Mouse (Mus musculus) T-helper 17 cell (primary cell): ENCODE results near the gene Zfp94.
"Not testable (repeated sequence)": the region's sequence is repeated elsewhere in the genome, so short reads cannot be mapped to it uniquely, and the experiment has no call there.

ENCODE experiments used
- in situ Hi-C, 2 experiments: fragments of 300-600 bp; cut with MboI, MseI; formaldehyde crosslinking; loops; 1 replicate in 1 of 2; 2 replicates in 1 of 2; pipeline ENCODE4 v1.15.1; 2025; ENCODE audit warnings: high pct_unique_total_duplicates in 2 of 2

Zfp94 gene

DNA sequence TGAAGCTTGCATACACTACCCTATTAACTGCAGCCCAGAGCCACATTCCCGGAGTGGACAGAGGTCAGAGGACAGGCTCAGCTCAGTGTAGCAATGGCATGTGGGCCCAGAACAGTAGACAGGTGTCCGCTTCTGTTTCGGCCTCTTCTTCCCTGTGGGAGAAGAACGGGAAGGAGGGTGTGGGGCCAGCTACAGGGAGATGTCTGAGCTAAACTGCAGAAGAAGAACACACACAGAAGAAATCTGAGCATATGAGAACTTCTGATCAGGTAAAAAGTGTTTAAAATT is 35.7 kb downstream of the Zfp94 start:
- in situ Hi-C loops = no loop called here

DNA sequence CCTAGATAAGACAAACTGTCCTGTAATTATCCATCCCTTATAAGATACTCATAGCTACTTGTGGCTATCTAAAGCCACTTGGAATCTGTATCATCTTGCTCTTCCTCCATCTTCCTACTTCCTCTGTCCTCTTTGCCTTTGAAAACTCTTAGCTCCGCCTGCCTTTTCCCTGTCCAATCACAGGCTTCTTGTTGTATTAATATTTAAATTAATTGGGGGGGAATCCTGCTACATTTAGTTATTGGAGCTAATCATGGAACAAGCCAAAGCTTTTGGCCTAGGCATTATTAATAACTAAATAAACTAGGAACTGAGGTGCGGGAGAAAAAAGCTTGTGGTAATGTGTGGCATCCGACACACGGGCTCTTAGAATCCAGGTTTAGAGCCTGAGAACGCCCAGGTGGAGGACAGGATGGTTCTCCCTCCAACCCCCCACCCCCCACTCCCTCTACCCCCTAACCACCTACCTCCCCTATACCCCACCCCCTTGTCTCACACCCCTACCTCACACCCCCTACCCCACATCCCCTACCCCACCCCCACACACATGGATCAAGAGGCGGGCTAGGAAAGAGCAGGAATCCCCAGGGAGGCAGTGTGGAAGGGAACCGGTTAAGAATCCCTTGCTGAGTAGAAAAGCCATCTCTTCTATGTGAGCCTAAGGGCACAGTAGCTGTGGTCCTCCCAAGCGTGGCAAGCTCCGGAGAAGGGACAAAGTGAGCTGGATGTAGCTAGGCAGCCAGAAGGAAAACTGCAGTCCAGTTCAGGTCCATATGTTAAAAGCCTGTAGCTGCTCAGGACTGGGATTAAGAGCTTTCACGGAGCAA is 36.2 kb downstream of the Zfp94 start:
- in situ Hi-C loops = no loop called here

DNA sequence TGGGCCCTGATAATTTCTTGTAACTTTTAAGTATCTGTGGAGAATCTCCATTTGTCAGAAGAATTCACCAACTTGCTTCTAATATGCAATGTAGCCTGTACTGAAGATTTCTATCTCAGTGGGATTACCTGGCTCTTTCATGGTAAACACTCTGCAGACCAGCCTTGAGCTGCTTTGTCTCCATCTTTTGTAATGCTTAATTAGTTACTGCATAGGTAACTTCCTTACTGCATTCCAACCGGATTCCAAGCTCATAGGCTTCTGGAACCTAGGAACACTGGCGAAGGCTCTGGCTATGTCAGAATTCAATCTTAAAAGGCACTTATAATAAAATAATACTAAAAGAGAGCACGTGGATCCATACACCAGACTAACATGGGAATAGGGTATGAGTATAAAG is 37.7 kb downstream of the Zfp94 start:
- in situ Hi-C loops = not testable (repeated sequence)

DNA sequence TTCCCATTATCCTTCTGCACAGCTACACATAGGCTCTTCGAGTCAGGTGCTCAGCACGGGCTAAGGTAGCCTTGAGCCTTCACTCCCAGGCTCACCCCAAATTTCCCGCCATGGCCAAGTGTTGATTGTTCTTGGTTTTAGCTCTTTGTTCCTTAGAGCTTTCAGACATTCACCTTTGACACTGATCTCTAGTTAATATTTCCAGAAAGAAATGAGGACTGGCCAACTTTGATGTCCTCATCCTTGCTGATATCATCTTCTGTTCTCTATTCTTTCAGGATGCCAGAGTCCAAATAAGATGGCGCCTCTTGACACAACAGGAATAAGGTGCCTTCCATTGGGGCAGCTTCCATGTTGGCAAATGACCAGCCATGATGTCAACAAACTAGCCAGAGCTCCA is 42.0 kb downstream of the Zfp94 start:
- in situ Hi-C loops = loop anchor here in 1 of 2 experiments (5.0 kb wide), 1 partner anchor 37 kb away; the partner anchor contains the start of gene Zfp109

DNA sequence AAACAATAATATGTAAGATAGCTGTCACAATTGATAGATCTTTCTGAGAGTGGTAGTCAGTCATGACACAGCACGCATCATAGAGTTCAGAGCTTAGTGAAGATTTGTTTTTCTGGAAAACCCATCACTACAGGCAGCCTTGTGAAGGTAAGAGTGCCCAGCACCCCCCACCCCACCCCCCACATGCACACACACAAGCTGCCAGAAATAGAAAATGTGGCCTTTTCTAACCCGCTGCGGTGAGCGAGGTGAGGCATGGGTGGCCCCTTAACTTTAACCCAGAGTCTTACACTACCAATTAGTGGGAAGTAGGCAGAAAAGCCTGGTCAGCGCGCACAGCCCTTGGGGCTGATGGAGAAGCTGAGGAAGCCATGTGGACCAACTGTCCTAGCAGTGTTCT is 45.3 kb downstream of the Zfp94 start:
- in situ Hi-C loops = loop anchor here in 1 of 2 experiments (5.0 kb wide), 1 partner anchor 34 kb away; the partner anchor contains the start of gene Zfp109

DNA sequence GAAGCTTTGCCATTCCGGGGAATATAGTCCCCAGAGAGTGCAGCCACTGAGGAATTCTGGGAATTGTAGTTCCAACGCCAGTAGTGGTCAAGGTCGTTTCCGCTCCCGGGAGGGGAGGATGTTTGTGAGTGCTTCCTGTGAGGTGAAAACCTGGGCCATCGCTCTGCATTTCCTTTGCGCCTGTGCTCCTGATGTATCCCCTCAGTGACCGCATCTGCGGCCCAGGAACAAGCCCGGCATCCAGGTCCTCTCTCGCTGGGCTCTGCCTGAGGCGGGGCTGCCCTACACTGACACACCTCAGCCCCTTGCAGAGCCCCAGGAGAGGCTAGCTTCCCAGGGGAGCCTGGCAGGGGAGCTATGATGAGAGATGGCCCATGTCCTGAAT is 46.2 kb downstream of the Zfp94 start, which contains the start of gene Zfp93:
TSS of gene Zfp93 (plus strand) at position 133 of the 385 bp plus-strand sequence.
- in situ Hi-C loops = loop anchor here in 1 of 2 experiments (5.0 kb wide), 1 partner anchor 33 kb away; the partner anchor contains the start of gene Zfp109

DNA sequence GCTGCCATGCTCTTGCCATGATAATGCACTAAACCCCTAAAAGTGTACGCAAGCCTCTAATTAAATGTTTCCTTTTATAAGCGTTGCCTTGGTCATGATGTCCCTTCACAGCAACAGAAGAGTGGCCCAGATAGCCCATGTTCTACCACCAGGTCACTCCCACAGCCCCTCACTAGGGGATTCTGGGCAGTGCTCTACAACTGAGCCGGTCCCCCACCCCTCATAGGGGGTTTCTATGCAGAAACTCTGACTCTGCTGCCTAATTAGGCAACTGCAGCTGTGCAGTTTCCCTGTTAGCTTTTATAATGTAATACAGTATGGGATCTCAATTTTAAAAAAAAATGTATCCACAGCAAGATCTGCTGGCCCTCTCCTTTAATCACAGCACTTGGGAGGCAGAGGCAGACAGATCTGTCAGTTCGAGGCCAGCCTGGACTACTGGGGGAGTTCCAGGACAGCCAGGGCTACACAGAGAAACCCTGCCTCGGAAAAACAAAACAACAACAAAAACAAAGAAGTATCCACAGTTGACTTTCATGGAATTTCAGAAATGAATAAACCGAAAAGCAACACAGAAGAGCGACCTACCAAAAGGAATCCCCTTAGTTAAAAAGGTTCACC is 46.7 kb downstream of the Zfp94 start:
- in situ Hi-C loops = loop anchor here in 1 of 2 experiments (5.0 kb wide), 1 partner anchor 32 kb away; the partner anchor contains the start of gene Zfp109

DNA sequence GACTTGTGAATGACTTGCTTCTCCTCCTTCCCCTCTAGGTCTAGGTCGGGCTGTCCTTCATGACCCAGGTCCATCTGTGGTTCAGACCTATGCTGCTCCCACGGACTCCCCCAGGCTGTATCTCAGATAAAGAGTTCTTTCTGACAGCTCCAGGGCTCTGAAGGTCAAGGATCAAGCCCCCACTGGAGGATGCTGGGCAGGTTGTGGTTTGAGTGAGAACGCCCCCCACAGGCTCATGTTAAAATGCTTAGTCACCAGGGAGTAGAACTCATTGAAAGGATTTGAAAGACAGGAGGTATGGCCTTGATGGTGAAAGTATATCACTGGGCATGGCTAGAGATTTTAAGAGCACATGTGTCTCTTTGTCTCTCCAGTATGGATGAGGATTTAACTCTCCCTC is 47.2 kb downstream of the Zfp94 start:
- in situ Hi-C loops = no loop called here

DNA sequence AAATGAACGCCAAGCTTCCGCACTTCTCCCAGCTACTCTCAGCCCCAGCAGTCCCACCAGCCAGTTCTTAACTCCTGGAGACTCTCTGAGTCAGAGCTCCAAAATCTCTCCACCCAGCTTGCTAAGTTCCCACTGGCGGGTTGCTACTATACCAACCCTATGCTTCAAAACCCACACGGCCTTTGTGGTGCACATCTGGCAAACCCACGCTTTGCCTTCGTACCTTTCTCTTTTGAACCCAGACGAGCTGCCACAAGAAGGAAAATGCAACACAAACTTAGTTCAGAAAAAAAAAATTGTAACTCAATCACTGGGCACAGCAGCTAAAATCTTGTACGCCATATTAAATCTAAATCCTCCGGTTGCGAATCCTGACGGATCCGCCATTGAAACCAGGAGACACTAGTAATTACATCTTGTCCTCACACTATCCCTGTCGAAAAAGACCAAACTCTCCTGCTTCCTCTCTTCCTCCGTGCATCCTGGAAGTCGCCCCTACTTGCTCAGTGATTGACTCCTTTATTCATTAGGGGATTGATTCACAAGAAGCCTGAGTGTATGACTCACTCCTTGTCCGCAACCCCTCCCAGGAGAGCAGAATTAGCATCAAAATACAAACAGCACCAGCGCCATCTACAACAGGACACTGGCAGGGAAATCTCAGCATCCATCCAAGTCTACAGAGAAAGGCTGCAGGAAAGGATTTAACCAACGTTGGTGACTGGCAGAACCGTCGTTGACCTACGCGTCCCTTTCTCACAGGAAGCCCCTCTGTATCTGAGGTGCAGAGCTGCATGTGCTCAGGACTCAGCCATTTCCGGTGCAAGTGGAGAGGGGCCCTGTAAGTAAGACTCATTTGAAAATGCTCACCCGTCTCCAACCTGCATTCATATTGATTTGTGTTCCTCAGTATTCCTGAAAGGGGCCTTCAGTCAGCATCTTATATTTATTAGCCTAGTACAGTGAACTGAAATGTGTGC is 48.0 kb downstream of the Zfp94 start:
- in situ Hi-C loops = no loop called here

DNA sequence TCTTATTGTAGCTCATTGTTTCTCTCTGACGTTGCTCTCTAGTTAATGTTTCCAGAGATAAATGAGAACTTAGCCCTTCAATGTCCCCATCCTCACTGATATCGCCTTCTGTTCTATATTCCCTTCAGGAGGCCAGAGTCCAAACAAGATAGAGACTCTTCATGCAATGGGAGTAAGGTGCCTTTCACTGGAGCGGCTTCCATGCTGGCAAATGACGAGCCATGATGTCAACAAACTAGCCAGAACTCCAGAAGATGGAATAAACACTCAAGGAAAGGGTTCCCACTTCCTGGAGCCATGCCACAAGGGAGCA is 56.5 kb downstream of the Zfp94 start:
- in situ Hi-C loops = no loop called here

DNA sequence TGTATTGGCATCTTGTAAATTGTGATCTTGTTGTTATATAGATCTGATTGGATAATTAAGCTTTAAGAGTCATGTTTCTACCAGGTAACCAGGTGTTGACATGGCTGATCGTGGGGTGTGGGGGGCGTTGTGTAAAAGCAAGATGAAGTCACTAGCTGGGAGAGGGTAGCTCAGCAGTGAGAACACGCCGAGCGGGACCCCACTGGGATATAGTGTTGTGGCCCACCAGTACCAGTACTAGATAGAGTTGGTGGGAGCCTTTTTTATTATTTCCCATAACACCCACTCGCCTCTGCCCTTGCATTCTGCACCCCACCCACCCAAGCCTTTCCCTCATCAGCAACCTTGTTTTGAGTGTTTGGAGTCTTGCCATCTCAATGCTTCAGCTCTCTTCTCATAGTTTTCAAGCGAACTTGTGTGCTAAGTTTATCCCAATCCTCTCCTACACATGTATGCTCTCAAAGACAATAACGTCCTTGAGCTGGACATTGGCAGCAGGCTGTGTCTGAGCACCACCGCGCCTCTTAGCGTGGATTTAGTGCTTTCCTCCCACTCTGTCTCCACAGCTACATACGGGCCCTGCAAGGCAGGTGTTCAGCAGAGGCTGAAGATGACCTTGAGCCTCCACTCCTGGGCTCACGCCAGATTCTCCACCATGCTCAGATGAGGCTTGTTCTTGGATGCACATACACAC is 57.0 kb downstream of the Zfp94 start:
- in situ Hi-C loops = no loop called here

DNA sequence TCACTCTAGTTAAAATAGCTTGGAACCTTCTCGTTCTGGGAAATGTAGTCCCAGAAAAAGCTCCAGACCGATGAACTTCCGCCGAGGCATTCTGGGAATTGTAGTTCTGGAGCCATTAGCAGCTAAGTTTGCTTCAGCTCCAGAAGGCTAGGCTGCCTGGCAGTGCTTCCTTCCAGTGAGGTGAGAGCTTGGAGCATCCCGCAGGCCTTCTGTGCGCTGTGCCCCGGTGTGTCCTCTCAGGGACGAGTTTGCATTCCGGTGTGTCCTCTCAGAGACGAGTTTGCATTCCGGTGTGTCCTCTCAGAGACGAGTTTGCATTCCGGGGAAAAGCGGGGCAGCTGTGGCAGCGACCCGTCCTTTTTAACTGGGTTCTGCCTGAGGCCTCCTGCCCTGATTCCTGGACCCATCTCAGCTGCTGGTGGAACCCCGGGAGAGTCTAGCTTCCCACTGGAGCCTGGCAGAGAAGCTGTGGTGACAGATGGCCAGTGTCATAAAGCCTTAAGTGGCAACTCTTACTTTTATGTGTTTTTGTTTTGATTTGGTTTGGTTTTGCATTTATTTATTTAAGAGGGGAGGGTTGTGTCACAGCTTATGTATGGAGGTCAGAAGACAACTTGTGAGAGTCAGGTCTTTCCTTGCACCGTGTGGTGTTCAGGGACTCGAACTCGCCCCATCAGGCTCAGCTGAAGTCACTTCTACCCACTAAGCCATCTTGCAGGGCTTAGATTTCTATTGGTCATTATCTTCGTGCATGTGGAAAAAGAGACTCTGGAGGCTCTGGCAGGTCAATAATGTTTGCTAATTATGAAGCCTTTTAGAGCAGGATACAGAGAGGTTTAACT is 61.6 kb downstream of the Zfp94 start, which contains the start of gene Zfp108:
TSS of gene Zfp108 (plus strand) at position 162 of the 842 bp plus-strand sequence.
- in situ Hi-C loops = no loop called here

DNA sequence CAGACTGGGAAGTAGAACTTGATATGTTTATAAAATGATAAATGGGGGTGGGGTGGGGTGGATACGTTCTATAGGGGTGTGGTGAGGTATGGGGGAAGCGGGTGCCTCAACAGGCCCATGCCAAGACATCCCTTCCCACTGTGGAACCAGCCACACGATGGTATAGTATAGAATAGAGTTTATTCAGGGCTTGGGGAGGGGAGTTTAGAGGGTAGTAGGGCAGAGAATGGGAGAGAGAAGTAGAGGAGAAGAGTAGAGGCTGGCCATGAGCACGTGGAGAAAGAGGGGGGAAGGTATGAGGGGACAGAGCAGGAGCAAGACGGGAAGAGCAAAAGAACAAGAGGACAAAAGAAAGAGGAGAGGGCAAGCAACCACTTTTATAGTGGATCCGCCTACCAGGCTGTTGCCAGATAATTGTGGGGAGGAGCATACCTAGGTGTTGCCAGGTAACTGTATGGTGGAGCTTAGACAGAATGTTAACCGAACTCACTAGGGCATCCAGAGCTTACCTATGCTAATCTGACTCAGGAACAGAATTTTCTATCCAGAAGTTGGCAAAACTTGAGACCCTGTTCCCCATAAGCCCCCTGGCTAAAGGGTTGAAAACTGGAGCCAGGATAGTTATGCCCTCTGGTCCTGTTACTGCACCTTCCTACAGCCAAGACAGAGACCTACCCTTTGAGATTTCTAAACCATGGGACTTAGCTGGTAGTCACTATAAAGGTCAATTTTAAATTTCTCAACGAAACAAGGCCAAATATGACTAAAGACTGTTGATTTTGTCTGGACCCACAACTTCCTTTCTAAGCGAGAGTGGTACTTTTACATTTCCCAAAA is 62.5 kb downstream of the Zfp94 start:
- in situ Hi-C loops = no loop called here
